18 mouse cellular contexts compared by ENCODE assay signal in genomic region chr5:102022018-102022898, GRCm38 (mm10). TPM values are rescaled to one million over a fixed set of nuclear protein-coding genes. Genes with fewer than 3 reads are reported as not detected.
A peak's percentile ranks its signal among the peaks of the same experiment; 100 is the strongest.
DNase-seq lines count a peak whose midpoint lies in the region; ATAC-seq lines count a peak whose summit lies in the region.
"Had no signal": no experiment of that assay in that cellular context is flagged by ENCODE, and none has a peak within 500 bp of the region (broad histone marks: within the 10 kb centered on the region; RNA-seq: fewer than 3 reads in every experiment).

No protein-coding gene starts in this region.

- H3K4me2 ChIP-seq in kidney, embryonic 16.5 days (replicated peaks; ENCODE audit: low read depth, low read length): no peak overlapping the region
- H3K4me2 ChIP-seq in intestine, embryonic 16.5 days (ENCODE audit: low read depth, low read length): no peak overlapping the region
- H3K4me2 ChIP-seq: forebrain, embryonic 13.5 days; hindbrain, embryonic 13.5 days; lung, embryonic 15.5 days had no signal

- H3K4me3 ChIP-seq in kidney, embryonic 16.5 days (ENCODE audit: low read length): no peak overlapping the region
- H3K4me3 ChIP-seq in intestine, embryonic 16.5 days (ENCODE audit: low read length): no peak overlapping the region
- H3K4me3 ChIP-seq: forebrain, embryonic 13.5 days; heart, embryonic 10.5 days; hindbrain, embryonic 13.5 days; lung, embryonic 15.5 days had no signal

- H3K36me3 ChIP-seq in kidney, embryonic 16.5 days (ENCODE audit: insufficient read depth, low read length): peaks cover 19% of the 10 kb centered on the region
- H3K36me3 ChIP-seq in intestine, embryonic 16.5 days (ENCODE audit: control insufficient read depth, insufficient read depth, low read length): no peaks in the 10 kb centered on the region; the same call in 1 of the 2 replicates

- no peak overlapping the region for H3K9ac ChIP-seq in kidney, embryonic 16.5 days (replicated peaks; ENCODE audit: low read length)
- H3K9ac ChIP-seq in intestine, embryonic 16.5 days (ENCODE audit: low read depth, low read length): no peak overlapping the region
- H3K9ac ChIP-seq: forebrain, embryonic 13.5 days; hindbrain, embryonic 13.5 days; liver, embryonic 14.5 days; lung, embryonic 15.5 days had no signal

- no peak for ATAC-seq in kidney, embryonic 16.5 days (ENCODE audit: low FRiP score, low TSS enrichment)
- no peak for ATAC-seq in intestine, embryonic 16.5 days
- ATAC-seq: forebrain, embryonic 13.5 days; inflammation-experienced regulatory T-cells, adult 6 months had no signal

- no peaks in the 10 kb centered on the region for H3K9me3 ChIP-seq in kidney, embryonic 16.5 days (ENCODE audit: low read length)
- H3K9me3 ChIP-seq in intestine, embryonic 16.5 days (ENCODE audit: control insufficient read depth, low read length): no peaks in the 10 kb centered on the region
- H3K9me3 ChIP-seq: forebrain, embryonic 13.5 days; heart, embryonic 10.5 days; hindbrain, embryonic 13.5 days; lung, embryonic 15.5 days had no signal

- H3K27me3 ChIP-seq in kidney, embryonic 16.5 days (ENCODE audit: insufficient read depth, low read length): no peaks in the 10 kb centered on the region
- H3K27me3 ChIP-seq in intestine, embryonic 16.5 days (replicated peaks; ENCODE audit: control insufficient read depth, insufficient read depth, low read length): no peaks in the 10 kb centered on the region
- H3K27me3 ChIP-seq: CH12.LX; forebrain, embryonic 13.5 days; hindbrain, embryonic 13.5 days; lung, embryonic 15.5 days had no signal

- no peaks in the 10 kb centered on the region for H3K4me1 ChIP-seq in kidney, embryonic 16.5 days (ENCODE audit: insufficient read depth, low read length)
- no peaks in the 10 kb centered on the region for H3K4me1 ChIP-seq in intestine, embryonic 16.5 days (ENCODE audit: control insufficient read depth, insufficient read depth, low read length)
- H3K4me1 ChIP-seq: forebrain, embryonic 13.5 days; lung, embryonic 15.5 days had no signal

- H3K27ac ChIP-seq in kidney, embryonic 16.5 days (ENCODE audit: low read length): no peak overlapping the region
- H3K27ac ChIP-seq in intestine, embryonic 16.5 days (ENCODE audit: low read length): no peak overlapping the region
- H3K27ac ChIP-seq: forebrain, embryonic 13.5 days; heart, embryonic 10.5 days; hindbrain, embryonic 13.5 days; liver, embryonic 14.5 days; lung, embryonic 15.5 days had no signal

- peak; percentile 11 for DNase-seq in gastrocnemius, adult 18-20 months (ENCODE audit: low spot score)
- no peak for DNase-seq in gastrocnemius, adult 8-10 months (ENCODE audit: low spot score in 2 of 2)
- DNase-seq in kidney, adult 18-20 months: peak; percentile 45
- DNase-seq in kidney, postnatal 10 days: peak; percentile 56
- DNase-seq in left cerebral cortex, adult 18-20 months (ENCODE audit: low spot score in 2 of 2): no peak
- DNase-seq: cerebellum, adult 18-20 months; cerebellum, postnatal 36 days; lung, postnatal 4 days; thymus, postnatal 25 days had no signal

- WGBS in kidney, embryonic 16.5 days: 85% methylated on average over 16 of the region's 16 CpGs
- WGBS in intestine, embryonic 16.5 days: 90% methylated on average over 16 of the region's 16 CpGs

RNA-seq across cellular contexts. Expression of gene Wdfy3, which starts 47.5 kb away (rescaled TPM):
- 10 to 100 TPM; 20.0 to 21.1 TPM for total RNA-seq in gastrocnemius, adult 18-20 months (2021)
- 10 to 100 TPM; 21.4 to 24.9 (median 22.1) TPM for total RNA-seq in gastrocnemius, adult 8-10 months (2022)
- 20.1 and 22.4 TPM in 2 replicates for polyA plus RNA-seq in kidney, embryonic 16.5 days (2015; fragmentation: Nextera tagmentation; extraction: Ambion mirVana)
- 100 to 1,000 TPM; 127 TPM for total RNA-seq in left cerebral cortex, adult 18-20 months (2021)
- polyA plus RNA-seq in intestine, embryonic 16.5 days (2015; fragmentation: Nextera tagmentation; extraction: Ambion mirVana): 7.5 and 9.0 TPM in 2 replicates
- total RNA-seq: CH12.LX had no signal
- polyA plus RNA-seq: inflammation-experienced regulatory T-cells, adult 6 months had no signal

Comparison
In these comparisons a context has a peak if more than half of its experiments do, and no peak if none do; other contexts are left out.
1. DNase-seq: peak in gastrocnemius, adult 18-20 months (single experiment), kidney, adult 18-20 months (single experiment) and kidney, postnatal 10 days (single experiment); none in gastrocnemius, adult 8-10 months (0 of 2) and left cerebral cortex, adult 18-20 months (0 of 2).
2. RNA of gene Wdfy3, which starts 47.5 kb away (total RNA-seq): 127 TPM in left cerebral cortex, adult 18-20 months; 21.4 to 24.9 TPM in gastrocnemius, adult 8-10 months and 20.0 to 21.1 TPM in gastrocnemius, adult 18-20 months; every median in the first group is over 4 times any median in the second.